Mouse (Mus musculus) hindbrain, embryonic 13.5 days (tissue): ENCODE data around the gene Rprd1b. TPM values are rescaled to one million over a fixed set of nuclear protein-coding genes. Genes with fewer than 3 reads are reported as not detected.

Experiments
- ATAC-seq: fragments of 200-750 bp; cut with Nextera tagmentation; 2 replicates; pipeline ENCODE4 v1.8.0; 2017; ENCODE audit warnings: moderate TSS enrichment; ENCODE audit not compliant: low FRiP score
- H3K27ac ChIP-seq: fragments of 300-500 bp; sonication (generic); 2 replicates; pipeline ENCODE4 v1.5.1; 2015; ENCODE audit warnings: inconsistent platforms, mild to moderate bottlenecking, moderate library complexity
- H3K27me3 ChIP-seq: fragments of 300-500 bp; sonication (generic); 2 replicates; pipeline ENCODE4 v1.6.1; 2015; ENCODE audit warnings: mild to moderate bottlenecking, inconsistent platforms
- H3K36me3 ChIP-seq: fragments of 300-500 bp; sonication (generic); 2 replicates; pipeline ENCODE4 v1.6.1; 2015; ENCODE audit warnings: mild to moderate bottlenecking, inconsistent platforms
- H3K4me1 ChIP-seq: fragments of 300-500 bp; sonication (generic); replicated peaks from 2 replicates; pipeline ENCODE4 v1.6.1; 2015; ENCODE audit warnings: inconsistent platforms
- H3K4me2 ChIP-seq: fragments of 300-500 bp; sonication (generic); 2 replicates; pipeline ENCODE4 v1.6.1; 2015; ENCODE audit warnings: inconsistent platforms, mild to moderate bottlenecking, moderate library complexity
- H3K4me3 ChIP-seq: fragments of 300-500 bp; sonication (generic); 2 replicates; pipeline ENCODE4 v1.5.1; 2015; ENCODE audit warnings: mild to moderate bottlenecking, inconsistent platforms
- H3K9ac ChIP-seq: fragments of 300-500 bp; sonication (generic); 2 replicates; pipeline ENCODE4 v1.6.1; 2015; ENCODE audit warnings: mild to moderate bottlenecking, inconsistent platforms
- H3K9me3 ChIP-seq: fragments of 300-500 bp; sonication (generic); 2 replicates; pipeline ENCODE4 v1.6.1; 2016; ENCODE audit warnings: inconsistent platforms
- WGBS: fragments of 180-500 bp; shearing (Covaris S2); methylation state at CpG from one replicate; pipeline ENCODE4 v1.1.7; 2015; 5-methylcytosine and 5-hydroxymethylcytosine counted together
- polyA plus RNA-seq: library from polyadenylated mRNA; unstranded; fragments of >200 nt; fragmentation: Nextera tagmentation; extraction: Ambion mirVana; gene quantifications from 2 replicates; pipeline ENCODE4 v1.2.1, GENCODE M21; 2015

Rprd1b gene
- polyA plus RNA-seq, 1 experiment from 2014 or later: 39.8 TPM

DNA sequence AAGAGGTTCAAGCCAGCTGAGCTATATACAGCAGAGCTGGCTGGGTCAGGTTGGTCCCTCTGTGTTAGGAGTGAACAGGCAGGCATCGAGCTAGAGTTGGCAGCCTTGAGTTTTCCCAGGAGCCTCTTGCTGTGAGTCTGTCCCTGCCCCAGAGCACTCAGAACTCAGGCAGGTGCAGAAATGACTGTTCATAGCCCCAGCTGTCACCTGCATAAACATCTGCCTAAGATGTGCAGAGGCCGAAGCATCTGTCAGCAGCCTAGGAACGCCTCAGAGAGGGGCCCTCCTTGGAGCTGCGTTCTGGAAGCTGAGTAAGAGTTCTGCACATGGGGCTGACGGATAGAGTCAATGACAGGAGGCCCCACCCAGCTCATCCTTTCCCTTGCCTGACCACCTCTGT is 86.6 kb downstream of the Rprd1b start:
- H3K4me1 ChIP-seq: 0 out of 2 replicates have a peak, but pooled peaks cover 6% of the 10 kb centered on the region
- no peaks in the 10 kb centered on the region for H3K36me3 ChIP-seq
- H3K4me2 ChIP-seq: no peak overlapping the region
- no peak overlapping the region for H3K4me3 ChIP-seq
- ATAC-seq: no peak
- H3K9ac ChIP-seq: no peak overlapping the region
- H3K27me3 ChIP-seq: no peaks in the 10 kb centered on the region
- 62% methylated on average over 5 of the region's 5 CpGs for WGBS
- no peak overlapping the region for H3K27ac ChIP-seq
- H3K9me3 ChIP-seq: no peaks in the 10 kb centered on the region

DNA sequence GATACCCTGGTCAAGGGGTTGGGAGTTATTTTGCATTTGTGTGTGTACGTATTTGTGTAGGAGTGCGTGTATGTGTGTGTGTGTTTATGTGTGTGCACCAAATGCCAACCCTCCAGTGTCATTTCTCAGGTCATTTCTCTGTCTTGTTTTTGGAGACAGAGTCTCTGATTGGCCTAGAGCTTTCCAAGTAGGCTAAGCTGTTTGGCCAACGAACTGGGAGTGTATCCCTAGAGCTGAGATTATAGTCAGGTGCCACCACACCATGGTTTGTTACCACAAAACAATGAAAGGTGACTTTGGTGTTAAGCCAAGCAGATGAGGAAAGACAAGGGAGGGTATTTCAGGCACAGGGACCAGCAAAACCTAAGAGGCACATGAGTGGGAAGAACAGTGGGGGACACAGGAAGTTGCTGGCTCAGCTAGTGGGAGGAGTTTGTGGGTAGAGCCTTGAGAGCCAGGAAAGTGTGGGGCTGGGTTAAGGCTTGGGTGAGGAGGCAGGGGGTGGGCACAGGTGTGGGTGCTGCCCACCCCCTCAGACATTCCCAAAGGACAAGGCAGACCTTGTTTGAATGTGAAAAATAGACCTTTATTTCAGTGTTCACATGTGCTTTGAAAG is 87.6 kb downstream of the Rprd1b start:
- Histone ChIP-seq H3K9ac (no peak overlapping the region), H3K27ac (no peak overlapping the region), H3K4me3 (no peak overlapping the region), H3K4me2 (no peak overlapping the region), H3K9me3 (no peaks in the 10 kb centered on the region), H3K4me1 (0 out of 2 replicates have a peak, but pooled peaks cover 6% of the 10 kb centered on the region), H3K27me3 (no peaks in the 10 kb centered on the region), H3K36me3 (no peaks in the 10 kb centered on the region)
- ATAC-seq: no peak
- 89% methylated on average over 3 of the region's 3 CpGs for WGBS

DNA sequence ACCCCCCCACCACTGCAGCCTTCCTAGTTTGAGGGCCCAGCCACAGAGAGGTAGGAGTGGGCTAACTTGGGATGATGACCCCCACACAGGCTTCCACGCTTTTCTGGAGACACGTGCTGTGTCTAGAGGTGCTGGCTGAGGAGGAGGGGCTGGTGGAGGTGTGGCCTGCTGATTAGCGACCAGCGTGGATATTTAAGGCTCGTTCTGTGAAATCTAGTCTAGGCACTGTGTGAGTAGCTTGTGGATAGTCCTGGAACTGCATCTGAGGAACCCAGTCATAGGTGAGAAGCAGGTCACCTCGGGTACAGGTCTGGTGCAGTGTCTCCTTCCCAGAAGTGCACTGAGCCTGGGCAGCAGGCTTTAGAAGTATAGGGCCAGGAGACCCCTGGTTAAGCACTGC is 88.4 kb downstream of the Rprd1b start:
- Histone ChIP-seq H3K9ac (no peak overlapping the region), H3K27me3 (no peaks in the 10 kb centered on the region), H3K36me3 (no peaks in the 10 kb centered on the region), H3K4me1 (peaks cover 10% of the 10 kb centered on the region; the same call in 1 of the 2 replicates), H3K4me3 (no peak overlapping the region), H3K4me2 (no peak overlapping the region), H3K27ac (no peak overlapping the region), H3K9me3 (no peaks in the 10 kb centered on the region)
- WGBS: 78% methylated on average over 6 of the region's 6 CpGs
- no peak for ATAC-seq

DNA sequence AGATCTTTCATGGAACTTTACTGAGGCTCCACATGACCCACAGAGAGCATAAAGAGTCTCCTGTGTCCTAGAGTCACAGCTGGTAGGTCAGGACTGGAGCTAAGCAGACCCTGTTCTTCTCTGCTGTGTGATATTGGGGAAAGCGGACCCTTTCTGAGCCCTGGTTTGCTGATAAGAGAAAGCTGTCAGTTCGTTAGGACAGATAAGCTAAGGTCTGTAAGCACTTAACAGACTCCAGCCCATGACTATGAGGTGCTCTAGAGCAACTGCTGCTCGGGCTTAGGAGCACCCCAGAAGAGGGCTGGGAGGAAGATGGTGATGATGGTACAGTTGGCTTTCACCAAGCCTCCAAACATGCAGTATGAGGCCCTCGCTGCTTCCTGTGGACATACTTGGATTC is 90.8 kb downstream of the Rprd1b start:
- no peaks in the 10 kb centered on the region for H3K27me3 ChIP-seq
- no peaks in the 10 kb centered on the region for H3K9me3 ChIP-seq
- no peak overlapping the region for H3K4me3 ChIP-seq
- no peak for ATAC-seq
- no peak overlapping the region for H3K9ac ChIP-seq
- H3K27ac ChIP-seq: no peak overlapping the region
- WGBS: 89% methylated on average over 4 of the region's 4 CpGs
- no peaks in the 10 kb centered on the region for H3K36me3 ChIP-seq
- no peak overlapping the region for H3K4me2 ChIP-seq
- peaks cover 16% of the 10 kb centered on the region for H3K4me1 ChIP-seq

DNA sequence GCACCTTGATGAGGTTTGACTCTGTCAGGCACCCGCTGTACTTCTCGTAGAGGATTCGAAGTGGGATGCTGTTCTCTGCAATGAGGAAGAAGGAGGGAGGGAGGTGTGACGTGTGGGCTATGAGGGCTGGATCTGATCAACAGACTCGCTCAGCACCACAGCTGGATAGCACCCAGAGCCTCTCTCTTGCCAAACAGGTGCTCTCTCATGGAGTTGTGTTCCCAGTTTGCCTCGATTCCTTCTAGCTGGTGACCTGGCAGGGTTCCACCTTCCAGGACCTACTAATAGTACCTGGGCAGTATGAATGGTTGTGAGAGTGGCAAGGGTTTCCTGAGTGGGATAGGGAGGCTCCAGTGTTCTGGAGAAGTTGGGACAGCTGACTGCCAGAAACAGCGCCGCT is 91.9 kb downstream of the Rprd1b start:
- ATAC-seq: no peak
- peaks cover 16% of the 10 kb centered on the region for H3K4me1 ChIP-seq
- no peak overlapping the region for H3K4me2 ChIP-seq
- H3K9ac ChIP-seq: no peak overlapping the region
- H3K9me3 ChIP-seq: no peaks in the 10 kb centered on the region
- no peak overlapping the region for H3K27ac ChIP-seq
- 83% methylated on average over 8 of the region's 8 CpGs for WGBS
- H3K27me3 ChIP-seq: no peaks in the 10 kb centered on the region
- no peaks in the 10 kb centered on the region for H3K36me3 ChIP-seq
- no peak overlapping the region for H3K4me3 ChIP-seq

DNA sequence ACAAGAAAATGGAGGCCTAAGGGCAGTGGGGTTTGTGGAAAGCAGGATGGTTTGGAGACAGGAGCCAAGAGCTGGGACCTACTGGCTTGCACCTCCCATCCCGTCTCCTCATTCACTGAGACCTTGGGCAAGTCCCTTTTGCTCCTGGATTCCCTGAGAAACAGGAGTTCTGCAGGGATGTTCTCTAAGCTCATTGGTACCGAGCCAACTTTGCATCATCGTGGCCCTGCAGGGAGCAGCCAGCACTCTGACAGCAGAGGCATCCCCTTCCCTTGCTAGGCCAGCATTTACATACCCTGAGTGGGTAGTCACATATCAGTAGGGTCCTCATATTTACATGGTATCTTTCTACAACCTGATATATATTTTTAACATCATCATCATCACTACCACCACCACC is 92.6 kb downstream of the Rprd1b start:
- no peak for ATAC-seq
- H3K4me2 ChIP-seq: no peak overlapping the region
- H3K9me3 ChIP-seq: no peaks in the 10 kb centered on the region
- no peak overlapping the region for H3K9ac ChIP-seq
- WGBS: 87% methylated on average over 3 of the region's 3 CpGs
- no peaks in the 10 kb centered on the region for H3K27me3 ChIP-seq
- H3K4me3 ChIP-seq: no peak overlapping the region
- peaks cover 16% of the 10 kb centered on the region for H3K4me1 ChIP-seq
- no peaks in the 10 kb centered on the region for H3K36me3 ChIP-seq
- no peak overlapping the region for H3K27ac ChIP-seq

DNA sequence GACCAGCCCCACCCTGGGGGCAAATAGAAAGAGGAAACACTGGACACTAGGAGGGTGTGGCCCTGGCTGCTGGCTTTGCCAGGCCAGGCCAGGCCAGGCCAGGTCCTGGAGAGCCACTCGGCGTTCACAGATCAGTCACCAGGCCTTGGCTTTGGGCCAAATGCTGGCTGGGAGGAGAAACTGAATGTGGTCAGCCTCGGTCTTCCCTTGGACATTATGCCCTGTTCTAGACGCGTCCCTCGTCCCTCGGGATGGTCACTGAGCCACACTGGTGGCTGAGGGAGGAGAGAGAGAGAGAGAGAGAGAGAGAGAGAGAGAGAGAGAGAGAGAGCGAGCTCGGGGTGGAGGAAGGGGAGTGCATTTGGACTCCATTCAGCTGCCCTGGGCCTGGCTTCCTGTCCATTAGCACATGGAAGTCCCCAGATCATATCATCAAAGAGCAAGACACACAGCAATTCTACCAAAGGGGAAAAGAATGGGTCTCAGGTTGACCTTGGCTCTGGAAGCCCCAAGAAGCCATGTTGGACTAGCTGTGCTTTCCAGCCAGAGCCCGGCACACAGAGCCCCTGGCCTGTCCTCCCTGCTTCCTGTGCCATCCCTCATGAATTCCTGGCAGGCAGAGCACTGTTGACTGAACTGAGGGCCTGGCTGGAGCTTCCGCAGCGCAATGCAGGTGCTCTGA is 93.5 kb downstream of the Rprd1b start:
- Histone ChIP-seq H3K27me3 (no peaks in the 10 kb centered on the region), H3K27ac (no peak overlapping the region), H3K36me3 (no peaks in the 10 kb centered on the region), H3K4me3 (no peak overlapping the region), H3K4me2 (no peak overlapping the region), H3K4me1 (peaks cover 16% of the 10 kb centered on the region), H3K9me3 (no peaks in the 10 kb centered on the region), H3K9ac (no peak overlapping the region)
- no peak for ATAC-seq
- 71% methylated on average over 12 of the region's 12 CpGs for WGBS

DNA sequence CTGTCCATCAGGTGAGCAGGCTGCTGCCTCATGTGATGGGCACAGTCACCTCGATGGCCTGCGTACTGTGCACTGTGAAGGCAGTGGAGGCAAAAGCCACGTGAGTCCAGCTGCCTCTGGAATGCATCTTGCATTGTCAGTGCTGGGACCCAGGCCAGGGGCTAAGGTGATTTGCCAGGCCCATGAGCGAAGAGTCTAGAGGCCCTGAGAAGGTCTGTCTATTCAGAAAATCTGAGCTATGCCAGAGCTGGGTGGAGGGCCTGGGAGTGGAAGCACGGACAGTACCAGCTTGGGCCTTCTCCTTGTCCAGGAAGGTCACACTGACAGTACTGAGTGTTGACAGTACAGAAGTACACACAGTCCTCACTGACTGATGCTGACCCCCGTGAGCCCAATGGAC is 94.5 kb downstream of the Rprd1b start:
- no peak for ATAC-seq
- Histone ChIP-seq H3K4me2 (no peak overlapping the region), H3K9ac (no peak overlapping the region), H3K36me3 (no peaks in the 10 kb centered on the region), H3K9me3 (no peaks in the 10 kb centered on the region), H3K27me3 (no peaks in the 10 kb centered on the region), H3K27ac (no peak overlapping the region), H3K4me3 (no peak overlapping the region), H3K4me1 (peaks cover 16% of the 10 kb centered on the region)
- 80% methylated on average over 6 of the region's 6 CpGs for WGBS

DNA sequence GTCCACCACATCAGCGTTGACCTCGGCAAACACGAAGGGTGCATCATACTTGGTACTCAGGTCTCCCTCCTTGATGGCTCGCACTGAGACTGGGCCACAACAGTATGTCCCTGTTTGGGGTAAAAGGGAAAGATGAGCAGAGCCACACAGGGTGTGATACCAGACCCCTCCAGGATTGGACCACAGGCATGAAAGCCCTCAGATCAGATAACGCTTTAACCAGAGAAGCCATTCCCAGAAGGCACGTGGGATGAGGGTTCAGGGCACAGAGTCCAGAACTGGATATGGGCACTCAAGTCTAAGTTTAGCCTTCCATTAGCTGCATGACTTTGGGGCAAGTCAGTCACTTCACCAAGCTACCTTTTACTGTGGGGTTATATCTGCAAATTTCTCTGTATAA is 98.9 kb downstream of the Rprd1b start:
- Histone ChIP-seq H3K9me3 (no peaks in the 10 kb centered on the region), H3K36me3 (no peaks in the 10 kb centered on the region), H3K27ac (no peak overlapping the region), H3K4me3 (no peak overlapping the region), H3K4me1 (peaks cover 24% of the 10 kb centered on the region), H3K27me3 (no peaks in the 10 kb centered on the region), H3K9ac (no peak overlapping the region), H3K4me2 (no peak overlapping the region)
- ATAC-seq: no peak
- 92% methylated on average over 6 of the region's 6 CpGs for WGBS

DNA sequence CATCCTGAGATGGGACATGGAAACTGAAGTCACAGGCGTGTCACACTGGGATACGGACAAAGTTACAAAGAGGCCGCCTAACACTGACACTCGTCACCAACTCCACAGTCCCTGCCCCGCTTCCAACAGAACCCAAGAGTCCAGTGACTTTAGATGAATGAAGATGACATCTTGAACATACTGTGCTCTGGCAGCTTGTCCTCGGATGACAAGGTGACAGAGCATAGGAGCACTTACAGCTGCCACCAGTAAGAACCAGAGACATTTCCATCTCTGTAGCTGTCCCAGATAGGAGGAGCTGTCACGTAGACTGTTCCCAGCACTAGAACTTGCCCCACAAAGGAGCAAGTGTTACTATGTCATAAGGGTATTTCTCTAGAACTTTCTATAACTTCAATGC is 99.6 kb downstream of the Rprd1b start:
- ATAC-seq: no peak
- H3K9ac ChIP-seq: no peak overlapping the region
- H3K9me3 ChIP-seq: no peaks in the 10 kb centered on the region
- H3K4me3 ChIP-seq: no peak overlapping the region
- 92% methylated on average over 7 of the region's 7 CpGs for WGBS
- no peak overlapping the region for H3K27ac ChIP-seq
- peaks cover 18% of the 10 kb centered on the region for H3K4me1 ChIP-seq
- H3K27me3 ChIP-seq: no peaks in the 10 kb centered on the region
- no peaks in the 10 kb centered on the region for H3K36me3 ChIP-seq
- no peak overlapping the region for H3K4me2 ChIP-seq

DNA sequence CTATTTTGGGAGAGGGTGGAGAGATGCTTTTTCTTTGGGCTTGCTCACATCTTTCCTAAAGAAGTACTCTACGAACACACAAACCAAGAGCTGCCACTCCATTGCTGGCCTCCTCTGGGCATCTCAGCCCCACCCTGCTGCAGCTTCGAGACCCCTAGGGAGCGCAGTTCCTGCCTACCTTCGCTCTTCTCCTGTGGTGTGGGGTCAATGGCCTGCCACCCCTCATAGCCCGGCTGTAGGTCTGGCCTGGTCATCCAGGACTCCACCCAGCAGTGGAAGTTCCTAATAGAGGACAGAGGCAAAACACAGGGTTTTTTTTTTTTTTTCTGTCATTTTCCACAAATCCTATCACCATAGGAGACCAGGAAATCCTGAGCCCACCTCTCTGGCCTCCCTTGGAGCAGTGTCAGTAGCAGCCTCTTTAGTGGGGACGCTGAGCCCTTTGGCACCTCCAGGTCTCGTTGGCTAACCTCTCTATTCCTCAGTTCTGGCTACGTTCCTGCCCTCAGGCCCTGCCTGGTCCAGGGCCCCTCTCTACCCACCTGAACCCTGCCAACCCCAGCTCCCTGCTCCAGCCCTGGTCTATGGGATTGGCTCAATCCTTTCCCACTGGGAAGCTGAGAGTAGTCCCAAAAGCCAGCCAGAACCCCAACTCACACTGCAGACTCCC is 100.3 kb downstream of the Rprd1b start:
- H3K4me2 ChIP-seq: no peak overlapping the region
- WGBS: 84% methylated on average over 8 of the region's 8 CpGs

DNA sequence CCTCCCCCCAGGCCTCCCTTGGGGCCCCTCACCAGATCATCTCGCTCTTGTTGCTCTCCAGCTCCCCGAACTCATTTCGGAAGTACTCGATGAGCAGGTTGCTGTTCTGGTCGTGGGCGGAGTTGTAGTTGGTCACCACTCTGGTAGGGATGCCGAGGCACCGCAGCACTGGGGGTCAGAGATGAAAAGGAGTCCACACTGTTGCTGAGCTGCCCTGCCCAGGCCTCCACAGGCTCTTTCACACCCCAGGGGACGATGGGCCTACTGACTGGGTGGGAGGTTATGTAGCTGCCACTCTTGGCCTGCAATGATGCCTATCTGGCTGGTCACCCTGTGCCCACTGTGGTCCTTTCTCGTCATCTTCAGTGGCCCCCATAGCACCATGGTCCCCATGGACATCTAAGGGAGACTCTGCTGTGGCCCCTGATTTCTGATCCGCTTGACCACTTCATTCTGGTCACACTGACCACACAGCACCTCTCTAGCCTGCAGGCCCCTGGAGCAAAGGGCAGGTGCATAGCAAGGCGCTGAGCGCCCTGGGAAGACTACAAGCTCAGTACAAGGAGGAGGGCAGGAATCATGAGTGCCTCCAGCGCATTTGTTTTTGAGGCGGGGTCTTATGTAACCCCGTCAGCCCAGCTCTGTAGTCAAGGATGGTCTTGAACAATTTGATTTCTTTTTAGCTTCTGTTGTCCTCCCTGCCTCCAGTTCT is 101.2 kb downstream of the Rprd1b start:
- no peaks in the 10 kb centered on the region for H3K9me3 ChIP-seq
- no peak overlapping the region for H3K4me3 ChIP-seq
- H3K4me2 ChIP-seq: no peak overlapping the region
- H3K9ac ChIP-seq: no peak overlapping the region
- H3K36me3 ChIP-seq: no peaks in the 10 kb centered on the region
- no peak overlapping the region for H3K27ac ChIP-seq
- 87% methylated on average over 16 of the region's 16 CpGs for WGBS
- no peaks in the 10 kb centered on the region for H3K27me3 ChIP-seq
- H3K4me1 ChIP-seq: peaks cover 18% of the 10 kb centered on the region
- ATAC-seq: no peak

More for the DNA sequence above, 100.3 kb downstream of the Rprd1b start:
- peaks cover 18% of the 10 kb centered on the region for H3K4me1 ChIP-seq
- no peak overlapping the region for H3K9ac ChIP-seq
- H3K36me3 ChIP-seq: no peaks in the 10 kb centered on the region
- H3K27ac ChIP-seq: no peak overlapping the region
- no peaks in the 10 kb centered on the region for H3K27me3 ChIP-seq
- H3K4me3 ChIP-seq: no peak overlapping the region
- H3K9me3 ChIP-seq: no peaks in the 10 kb centered on the region
- ATAC-seq: no peak
